Mouse (Mus musculus): ENCODE results near the gene Shc2. TPM values are rescaled to one million over a fixed set of nuclear protein-coding genes. Genes with fewer than 3 reads are reported as not detected.

Shc2 gene
- total RNA-seq, 1 experiment = 4.3 TPM

DNA sequence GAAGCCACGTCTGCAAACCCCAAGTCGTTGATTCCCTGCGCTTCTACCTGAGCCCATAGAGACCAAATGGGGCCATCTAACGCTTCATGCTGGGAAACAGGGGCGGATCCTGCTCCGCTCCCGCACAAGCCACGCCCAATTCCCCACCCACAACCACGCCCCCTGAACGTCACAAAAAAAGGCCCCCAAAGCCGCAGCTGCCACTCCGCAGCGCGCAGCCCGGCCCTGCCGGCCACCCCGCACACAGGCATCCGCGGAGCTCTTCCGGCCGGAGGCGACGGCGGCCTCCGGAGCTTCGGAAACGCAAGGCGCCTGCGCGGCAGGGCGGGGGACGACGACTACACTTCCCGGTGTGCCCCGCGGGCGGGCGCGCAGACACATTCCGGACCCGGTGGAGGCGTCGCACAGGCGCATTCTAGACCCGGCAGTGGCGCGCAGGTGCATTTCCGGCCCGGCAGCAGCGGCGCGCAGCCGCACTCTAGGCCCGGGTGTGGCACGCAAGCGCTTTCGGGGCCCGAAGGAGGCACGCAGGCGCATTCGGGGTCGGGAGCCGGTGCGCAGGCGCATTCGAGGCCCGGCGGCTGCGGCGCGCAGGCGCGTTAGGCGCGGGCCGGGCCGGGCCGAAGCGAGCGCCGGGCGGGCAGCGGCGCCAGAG, 44.0 kb upstream of the Shc2 start, which contains the start of gene Cdc34:
TSS of gene Cdc34 (plus strand) at position 605 of the 655 bp plus-strand sequence.
- Histone ChIP-seq H3K4me1 (ENCODE audit: control insufficient read depth in 2 of 2, insufficient read depth in 2 of 2, low read length in 2 of 2, poor library complexity in 1 of 2) (peaks cover 4 to 28% of the 10 kb centered on the region in 2 experiments), H3K9me3 (ENCODE audit: control insufficient read depth, insufficient read depth, low read depth, low read length) (no peaks in the 10 kb centered on the region), H3K4me3 (ENCODE audit: insufficient read depth in 1 of 2, low read depth in 1 of 2, low read length in 2 of 2, poor library complexity in 1 of 2, severe bottlenecking in 1 of 2) (peak within 1 kb of the TSS; percentile 94 to 100), H3K27ac (ENCODE audit: insufficient read depth, low read depth, low read length, poor library complexity, severe bottlenecking) (peak within 1 kb of the TSS; percentile 90), H3K36me3 (ENCODE audit: control insufficient read depth, insufficient read depth, low read length, poor library complexity, severe bottlenecking) (peaks cover 31% of the 10 kb centered on the region), H3K9ac (ENCODE audit: insufficient read depth, low read depth, low read length, poor library complexity, severe bottlenecking) (peak within 1 kb of the TSS; percentile 91)
- in situ Hi-C loops (cut with MboI; ENCODE audit: low sequenced_read_pairs in 2 of 2, unreplicated experiment in 2 of 2) = no loop called here
- no peak for TF ChIP-seq ZC3H11A (IDR thresholded peaks at IDR 0.05; ENCODE audit: borderline replicate concordance, low read depth, low read length)
- TF ChIP-seq CHD2 (IDR thresholded peaks at IDR 0.05; ENCODE audit: low read depth, low read length) = no peak
- TF ChIP-seq ZNF384 (IDR thresholded peaks at IDR 0.05; ENCODE audit: low read depth, low read length) = no peak
- TF ChIP-seq HCFC1 (IDR thresholded peaks at IDR 0.05; ENCODE audit: borderline replicate concordance, insufficient read depth, low read length) = peak; percentile 91
- TF ChIP-seq MAFK (IDR thresholded peaks at IDR 0.05; ENCODE audit: insufficient read depth, low read depth, low read length) = no peak
- DNase-seq (ENCODE audit: low read depth, low spot score) = peak; percentile 93

GRCm38 (mm10) chr10:79680606-79681495, 43.1 kb upstream of the Shc2 start:
- no peak for TF ChIP-seq HCFC1 (IDR thresholded peaks at IDR 0.05; ENCODE audit: borderline replicate concordance, insufficient read depth, low read length)
- TF ChIP-seq CHD2 (IDR thresholded peaks at IDR 0.05; ENCODE audit: low read depth, low read length) = no peak
- TF ChIP-seq MAFK (IDR thresholded peaks at IDR 0.05; ENCODE audit: insufficient read depth, low read depth, low read length) = no peak
- TF ChIP-seq ZC3H11A (IDR thresholded peaks at IDR 0.05; ENCODE audit: borderline replicate concordance, low read depth, low read length) = no peak
- no peak for TF ChIP-seq ZNF384 (IDR thresholded peaks at IDR 0.05; ENCODE audit: low read depth, low read length)
- Histone ChIP-seq H3K36me3 (ENCODE audit: control insufficient read depth, insufficient read depth, low read length, poor library complexity, severe bottlenecking) (peaks cover 23% of the 10 kb centered on the region), H3K4me3 (ENCODE audit: insufficient read depth in 1 of 2, low read depth in 1 of 2, low read length in 2 of 2, poor library complexity in 1 of 2, severe bottlenecking in 1 of 2) (peak overlapping the region; percentile 53 to 79), H3K9me3 (ENCODE audit: control insufficient read depth, insufficient read depth, low read depth, low read length) (no peaks in the 10 kb centered on the region), H3K9ac (ENCODE audit: insufficient read depth, low read depth, low read length, poor library complexity, severe bottlenecking) (peak overlapping the region; percentile 65), H3K4me1 (ENCODE audit: control insufficient read depth in 2 of 2, insufficient read depth in 2 of 2, low read length in 2 of 2, poor library complexity in 1 of 2) (peaks cover 9 to 36% of the 10 kb centered on the region in 2 experiments), H3K27ac (ENCODE audit: insufficient read depth, low read depth, low read length, poor library complexity, severe bottlenecking) (peak overlapping the region; percentile 55)
- in situ Hi-C loops (cut with MboI; ENCODE audit: low sequenced_read_pairs in 2 of 2, unreplicated experiment in 2 of 2) = no loop called here
- DNase-seq (ENCODE audit: low read depth, low spot score) = no peak

DNA sequence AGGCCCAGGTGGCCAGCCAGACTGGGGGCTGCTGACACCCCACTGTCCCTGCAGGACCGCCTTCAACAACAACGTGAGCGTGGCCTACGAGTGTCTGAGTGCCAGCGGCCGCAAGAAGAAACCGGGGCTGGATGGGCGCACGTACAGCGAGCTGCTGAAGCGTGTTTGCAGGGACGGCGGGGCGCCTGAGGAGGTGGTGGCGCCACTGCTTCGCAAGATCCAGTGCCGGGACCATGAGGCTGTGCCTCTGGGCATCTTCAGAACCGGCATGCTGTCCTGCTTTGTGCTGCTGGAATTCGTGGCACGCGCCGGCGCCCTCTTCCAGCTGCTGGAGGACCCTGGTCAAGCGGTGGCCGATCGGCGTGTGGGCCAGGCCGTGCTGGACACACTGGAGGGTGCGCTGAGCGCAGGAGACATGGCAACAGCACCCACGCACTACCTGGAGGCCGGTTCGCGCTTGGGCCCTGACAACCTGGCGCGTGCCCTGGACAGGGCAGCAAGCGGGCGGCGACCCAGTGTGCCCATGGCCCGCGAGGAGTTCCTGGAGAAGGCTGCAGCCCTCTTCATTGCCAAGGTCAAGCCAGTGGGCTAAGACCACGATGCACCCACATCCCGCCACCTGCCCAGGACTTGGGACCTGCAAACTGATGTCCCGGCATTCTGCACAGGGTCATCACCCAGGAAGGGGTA, 37.8 kb upstream of the Shc2 start:
- TF ChIP-seq CHD2 (IDR thresholded peaks at IDR 0.05; ENCODE audit: low read depth, low read length) = no peak
- TF ChIP-seq MAFK (IDR thresholded peaks at IDR 0.05; ENCODE audit: insufficient read depth, low read depth, low read length) = no peak
- TF ChIP-seq ZNF384 (IDR thresholded peaks at IDR 0.05; ENCODE audit: low read depth, low read length) = no peak
- TF ChIP-seq HCFC1 (IDR thresholded peaks at IDR 0.05; ENCODE audit: borderline replicate concordance, insufficient read depth, low read length) = no peak
- no peak for TF ChIP-seq ZC3H11A (IDR thresholded peaks at IDR 0.05; ENCODE audit: borderline replicate concordance, low read depth, low read length)
- in situ Hi-C loops (cut with MboI; ENCODE audit: low sequenced_read_pairs in 2 of 2, unreplicated experiment in 2 of 2) = no loop called here
- H3K36me3 ChIP-seq (ENCODE audit: control insufficient read depth, insufficient read depth, low read length, poor library complexity, severe bottlenecking) = no peaks in the 10 kb centered on the region
- no peak for DNase-seq (ENCODE audit: low read depth, low spot score)
- peak overlapping the region; percentile 50 to 56; a peak in 3 of 4 replicates for H3K4me3 ChIP-seq (ENCODE audit: insufficient read depth in 1 of 2, low read depth in 1 of 2, low read length in 2 of 2, poor library complexity in 1 of 2, severe bottlenecking in 1 of 2)
- H3K9me3 ChIP-seq (ENCODE audit: control insufficient read depth, insufficient read depth, low read depth, low read length) = no peaks in the 10 kb centered on the region
- H3K4me1 ChIP-seq (ENCODE audit: control insufficient read depth in 2 of 2, insufficient read depth in 2 of 2, low read length in 2 of 2, poor library complexity in 1 of 2) = peaks cover 8 to 30% of the 10 kb centered on the region in 2 experiments; a peak in 3 of 4 replicates
- no peak overlapping the region for H3K27ac ChIP-seq (ENCODE audit: insufficient read depth, low read depth, low read length, poor library complexity, severe bottlenecking)
- H3K9ac ChIP-seq (ENCODE audit: insufficient read depth, low read depth, low read length, poor library complexity, severe bottlenecking) = peak overlapping the region; percentile 40

DNA sequence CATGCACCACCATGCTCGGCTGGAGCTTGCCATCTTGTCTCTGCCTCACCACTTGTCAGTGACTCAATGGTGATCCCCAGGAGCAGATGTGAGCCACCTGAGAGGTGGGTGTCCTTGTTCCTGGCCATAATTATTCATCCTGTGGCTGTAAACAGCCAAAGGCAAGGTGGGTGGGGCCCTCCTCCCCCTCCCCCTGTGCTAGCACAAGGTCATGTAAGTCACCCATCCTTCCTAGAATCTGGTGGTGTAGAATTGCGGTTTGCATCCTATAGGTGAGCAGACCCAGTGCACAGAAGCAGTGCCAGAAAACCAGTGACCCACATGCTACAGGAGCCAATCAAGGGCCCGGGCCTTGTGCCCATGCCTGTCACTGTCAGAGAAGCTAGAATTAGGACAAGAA, 35.3 kb upstream of the Shc2 start:
- Histone ChIP-seq H3K4me1 (ENCODE audit: control insufficient read depth in 2 of 2, insufficient read depth in 2 of 2, low read length in 2 of 2, poor library complexity in 1 of 2) (peaks cover 8 to 29% of the 10 kb centered on the region in 2 experiments; a peak in 3 of 4 replicates), H3K4me3 (ENCODE audit: insufficient read depth in 1 of 2, low read depth in 1 of 2, low read length in 2 of 2, poor library complexity in 1 of 2, severe bottlenecking in 1 of 2) (no peak overlapping the region), H3K9ac (ENCODE audit: insufficient read depth, low read depth, low read length, poor library complexity, severe bottlenecking) (no peak overlapping the region), H3K27ac (ENCODE audit: insufficient read depth, low read depth, low read length, poor library complexity, severe bottlenecking) (peak overlapping the region; percentile 63; the same call in 1 of the 2 replicates), H3K36me3 (ENCODE audit: control insufficient read depth, insufficient read depth, low read length, poor library complexity, severe bottlenecking) (no peaks in the 10 kb centered on the region), H3K9me3 (ENCODE audit: control insufficient read depth, insufficient read depth, low read depth, low read length) (no peaks in the 10 kb centered on the region)
- TF ChIP-seq ZC3H11A (IDR thresholded peaks at IDR 0.05; ENCODE audit: borderline replicate concordance, low read depth, low read length) (no peak), HCFC1 (IDR thresholded peaks at IDR 0.05; ENCODE audit: borderline replicate concordance, insufficient read depth, low read length) (no peak), MAFK (IDR thresholded peaks at IDR 0.05; ENCODE audit: insufficient read depth, low read depth, low read length) (no peak), ZNF384 (IDR thresholded peaks at IDR 0.05; ENCODE audit: low read depth, low read length) (no peak), CHD2 (IDR thresholded peaks at IDR 0.05; ENCODE audit: low read depth, low read length) (no peak)
- in situ Hi-C loops (cut with MboI; ENCODE audit: low sequenced_read_pairs in 2 of 2, unreplicated experiment in 2 of 2) = no loop called here
- DNase-seq (ENCODE audit: low read depth, low spot score) = no peak

All from ES-E14 (cell line).